Mouse (Mus musculus) kidney, adult 2 months (tissue): ENCODE data around the gene Dop1a.

ENCODE experiments used
- CTCF ChIP-seq: fragments of 200-500 bp; conservative IDR thresholded peaks from 2 replicates; pipeline ENCODE4 v1.5.1; 2011; ENCODE audit warnings: low read depth, mild to moderate bottlenecking, control low read depth, low read length, moderate library complexity, mixed read lengths; ENCODE audit not compliant: insufficient read depth, insufficient read length
- POLR2A ChIP-seq: fragments of 200-500 bp; IDR thresholded peaks from one replicate; pipeline ENCODE4 v1.6.1; 2011; ENCODE audit warnings: low read depth, low read length, control low read depth

DNA sequence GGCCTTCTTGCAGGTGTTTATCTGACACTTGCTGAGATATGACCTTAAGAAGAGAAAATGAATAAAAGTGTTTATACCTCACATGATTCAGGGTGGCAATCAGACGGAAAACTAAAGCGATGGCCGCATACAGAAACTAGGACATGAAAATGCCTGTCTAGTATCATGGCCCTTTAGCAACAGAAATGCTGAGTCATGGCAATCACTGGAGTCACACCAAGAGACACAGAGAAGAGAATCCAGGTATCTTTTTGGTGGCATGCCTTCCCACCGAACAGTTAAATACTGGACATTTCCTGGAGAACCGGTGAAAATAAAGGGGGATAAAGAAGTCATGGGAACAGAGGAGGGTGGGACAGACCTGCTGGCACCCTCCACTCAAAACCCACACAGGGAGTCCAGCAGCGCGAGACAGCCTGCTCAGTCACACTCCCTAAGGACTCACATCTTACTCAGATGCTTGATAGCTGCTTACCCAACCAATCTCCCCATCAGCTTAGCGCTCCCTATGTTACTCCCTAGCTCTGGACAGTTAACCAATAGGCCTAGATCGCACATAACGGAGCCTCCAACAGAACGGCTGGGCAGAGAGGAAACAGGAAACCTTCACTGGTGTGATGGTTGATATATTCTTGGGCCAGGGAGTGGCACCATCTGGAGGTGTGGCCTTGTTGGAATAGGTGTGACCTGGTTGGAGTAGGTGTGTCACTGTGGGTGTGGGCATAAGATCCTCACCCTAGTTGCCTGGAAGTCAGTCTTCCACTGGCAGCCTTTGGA, 120.3 kb downstream of the Dop1a start:
- no peak for TF ChIP-seq CTCF
- TF ChIP-seq POLR2A = no peak
